Mouse (Mus musculus) urinary bladder, postnatal 14 days (tissue): Measurements from ENCODE around the gene BC024978.

Experiments used
- DNase-seq: peaks from one replicate; pipeline ENCODE4 v3.0.0; 2021; ENCODE audit warnings: low spot score

The BC024978 gene

DNA sequence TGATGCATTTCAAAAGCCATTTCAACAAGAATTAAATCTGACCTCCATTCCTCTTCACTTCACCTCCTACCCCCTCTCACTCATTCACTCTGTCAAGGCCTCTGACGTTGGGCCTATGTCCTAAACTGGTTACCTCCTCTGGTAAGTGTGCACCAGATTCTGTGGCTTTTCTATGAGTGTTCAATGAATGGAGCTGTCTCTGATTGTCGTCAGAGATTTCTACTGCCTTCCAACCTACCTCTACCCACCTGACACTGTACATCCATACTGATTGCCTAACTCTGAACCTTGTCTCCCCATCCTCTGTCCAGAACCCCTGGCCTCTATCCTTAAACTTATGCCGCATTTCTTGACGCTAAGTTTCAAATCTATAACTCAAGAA is 17.6 kb upstream of the BC024978 start:
- DNase-seq: no peak

DNA sequence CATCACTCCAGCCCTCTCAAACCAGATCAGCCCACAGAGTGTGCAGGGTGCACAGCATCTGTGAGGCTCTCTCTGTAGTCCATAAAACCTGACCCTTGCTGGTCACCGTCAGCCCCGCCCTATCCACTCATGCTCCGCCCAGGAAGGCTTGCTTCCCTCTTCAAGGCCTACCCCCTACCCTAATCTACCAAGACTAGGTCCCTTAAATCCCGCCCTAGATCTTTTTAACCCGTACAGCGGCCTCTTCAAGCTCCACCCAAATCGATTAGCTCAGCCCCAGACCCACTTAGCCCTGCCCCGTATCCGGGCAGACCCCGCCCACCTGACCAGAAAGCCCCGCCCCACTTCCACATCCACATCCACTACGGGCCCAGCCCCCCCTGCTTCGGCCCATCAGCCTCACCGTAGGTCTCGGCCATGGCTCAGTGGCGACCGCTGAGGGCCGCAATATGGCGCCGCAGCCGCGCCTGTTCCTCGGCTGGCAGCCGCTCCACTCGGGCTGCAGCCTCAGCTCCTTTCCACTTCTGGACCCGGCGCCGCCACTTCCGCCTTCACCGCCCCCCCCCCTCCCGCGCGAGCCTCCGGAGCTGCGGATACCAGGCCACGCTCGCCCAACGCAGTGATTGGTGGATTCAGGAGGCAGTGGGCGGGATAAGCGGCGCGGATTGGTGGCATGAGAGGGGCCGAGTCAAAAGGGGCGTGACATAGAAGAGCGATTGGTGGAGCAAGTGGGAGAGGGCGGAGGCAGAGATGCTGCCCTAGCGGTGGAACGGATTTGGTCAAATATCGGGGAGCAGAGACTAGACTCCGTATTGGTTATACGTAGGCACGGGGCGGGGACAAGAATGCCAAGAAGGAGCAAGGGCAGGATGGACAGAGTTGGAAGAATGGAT is 17.0 kb upstream of the BC024978 start, which contains the start of gene Rab4b:
Rab4b (minus strand) TSS at position 573 of the 893 bp plus-strand sequence.
- peak; percentile 100 for DNase-seq

DNA sequence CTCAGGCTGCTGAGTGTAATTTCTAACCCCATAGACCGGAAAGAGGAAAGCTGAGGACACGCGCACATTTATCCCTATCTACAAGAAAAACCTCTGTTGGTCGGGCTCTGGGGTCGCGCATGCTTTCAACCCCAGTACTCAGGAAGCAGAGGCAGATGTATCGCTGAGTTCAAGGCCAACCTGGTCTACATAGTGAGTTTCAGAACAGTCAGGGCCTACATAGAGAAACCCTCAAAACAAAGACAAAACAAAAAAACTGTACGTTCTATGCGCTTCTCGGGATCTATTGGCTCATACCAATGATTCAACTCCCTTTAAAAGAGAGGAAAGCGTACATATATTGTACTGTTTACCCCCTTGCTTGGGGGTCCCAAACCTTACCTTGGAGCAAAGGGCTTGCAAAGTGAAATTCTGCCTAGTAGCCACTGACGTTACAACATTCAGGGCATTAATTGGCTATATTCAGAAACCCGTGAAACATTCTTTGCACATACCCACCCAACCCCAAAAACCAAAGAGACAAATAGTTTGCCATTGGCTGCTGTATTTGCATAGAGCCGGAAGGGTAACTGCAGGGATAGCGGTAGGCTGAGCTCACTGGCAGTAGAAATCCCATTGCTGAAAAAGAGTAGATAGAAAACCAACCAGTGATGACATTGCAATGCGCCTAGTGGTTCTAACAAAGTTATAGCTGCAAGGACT is 16.2 kb upstream of the BC024978 start:
- DNase-seq: no peak

DNA sequence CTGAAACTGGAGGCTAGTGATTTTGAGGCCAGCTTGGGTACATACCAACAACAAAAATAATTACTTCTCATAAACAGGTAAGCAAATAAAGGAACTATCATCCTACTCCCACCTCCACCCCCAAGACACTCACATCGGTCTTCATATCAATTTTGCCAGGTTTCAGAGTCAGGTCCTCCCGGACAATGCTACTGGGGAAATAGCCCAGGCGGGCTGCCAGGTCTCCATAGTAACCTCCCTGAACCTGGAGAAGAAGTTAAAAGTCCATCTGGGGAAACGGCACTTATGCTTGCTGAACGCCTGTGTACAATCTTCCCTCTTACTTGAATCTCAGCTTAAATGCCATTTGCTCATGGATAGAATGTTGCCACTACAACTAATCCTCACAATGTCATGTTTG is 15.5 kb upstream of the BC024978 start:
- no peak for DNase-seq

DNA sequence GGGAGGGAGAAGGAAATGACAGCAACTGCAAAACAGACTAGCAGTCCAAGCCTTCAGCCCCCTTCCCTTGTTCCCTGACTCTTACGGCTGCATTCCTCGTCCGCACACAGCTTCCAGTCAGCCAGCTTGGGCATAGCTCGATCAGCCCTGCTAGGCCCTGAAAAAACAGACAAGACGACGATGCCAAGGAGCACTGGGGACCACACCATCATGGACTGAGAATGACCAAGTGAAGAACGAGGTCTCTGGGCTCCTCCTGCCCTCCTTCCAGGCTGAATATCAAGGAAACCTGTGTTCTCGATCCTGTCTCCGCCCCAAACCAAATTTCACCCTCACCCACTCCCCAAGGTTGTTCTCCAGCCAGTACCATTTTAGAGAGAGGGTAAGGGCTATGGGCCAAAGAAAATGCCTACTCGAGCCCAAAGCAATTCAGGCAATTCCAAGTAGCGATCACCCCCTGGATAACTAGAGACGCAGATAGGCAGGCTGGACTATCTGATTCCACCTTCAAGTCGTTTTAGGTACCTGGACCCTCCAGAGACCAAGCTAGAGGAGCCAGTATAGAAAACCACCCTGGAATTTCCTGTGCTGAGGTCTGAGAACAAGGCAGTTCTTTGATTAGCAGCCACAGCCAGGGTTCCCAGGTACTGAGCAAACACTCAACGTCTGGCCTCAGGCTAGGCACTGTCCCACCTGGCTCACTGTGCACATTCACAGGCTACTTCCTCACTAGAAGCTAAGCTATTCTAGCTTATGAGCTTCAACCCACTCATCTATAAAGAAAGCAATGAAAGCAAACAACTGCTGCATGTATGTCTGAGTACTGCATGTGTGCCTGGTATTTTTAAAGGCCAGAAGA is 14.5 kb upstream of the BC024978 start, which contains the start of the genes Gm21983 and Mia:
Gm21983 (minus strand) TSS at position 250 of the 859 bp plus-strand sequence.
Mia (minus strand) TSS at position 321 of the 859 bp plus-strand sequence.
- no peak for DNase-seq

DNA sequence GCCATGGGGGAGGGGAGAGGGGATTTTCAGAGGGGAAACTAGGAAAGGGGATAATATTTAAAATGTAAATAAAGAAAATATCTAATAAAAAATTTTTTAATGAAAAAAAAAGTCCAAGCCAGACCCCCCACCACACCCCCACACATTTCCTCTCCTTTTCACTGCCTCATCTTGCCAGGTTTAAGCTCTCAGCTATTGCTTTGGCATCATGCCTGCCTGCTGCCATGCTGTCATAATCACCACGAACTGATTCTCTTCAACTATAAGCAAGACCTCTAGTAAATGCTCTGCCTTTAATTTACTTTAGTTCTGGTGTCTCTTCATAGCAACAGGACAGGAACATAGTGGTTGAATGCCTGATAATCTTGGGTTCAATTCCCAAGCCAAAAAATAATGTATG is 13.1 kb upstream of the BC024978 start:
- no peak for DNase-seq

DNA sequence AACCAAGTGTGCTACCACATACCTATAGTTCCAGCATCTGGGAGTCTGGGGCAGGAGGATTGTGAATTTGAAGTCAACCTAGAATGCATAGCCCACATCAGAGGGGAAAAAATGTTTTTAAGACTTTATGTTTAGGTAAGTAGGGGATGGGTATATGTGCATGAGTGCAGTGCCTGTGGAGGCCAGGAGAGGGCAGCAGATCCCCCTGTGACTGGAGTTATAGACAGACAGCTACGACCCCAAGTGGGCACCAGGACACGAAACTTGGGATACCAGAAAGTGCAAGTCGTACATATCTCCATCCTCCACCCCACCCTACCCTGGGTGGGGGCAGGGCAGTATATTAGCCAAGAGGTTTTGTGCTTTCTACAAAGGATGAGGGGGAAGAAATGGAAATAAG is 10.6 kb upstream of the BC024978 start:
- DNase-seq: no peak

DNA sequence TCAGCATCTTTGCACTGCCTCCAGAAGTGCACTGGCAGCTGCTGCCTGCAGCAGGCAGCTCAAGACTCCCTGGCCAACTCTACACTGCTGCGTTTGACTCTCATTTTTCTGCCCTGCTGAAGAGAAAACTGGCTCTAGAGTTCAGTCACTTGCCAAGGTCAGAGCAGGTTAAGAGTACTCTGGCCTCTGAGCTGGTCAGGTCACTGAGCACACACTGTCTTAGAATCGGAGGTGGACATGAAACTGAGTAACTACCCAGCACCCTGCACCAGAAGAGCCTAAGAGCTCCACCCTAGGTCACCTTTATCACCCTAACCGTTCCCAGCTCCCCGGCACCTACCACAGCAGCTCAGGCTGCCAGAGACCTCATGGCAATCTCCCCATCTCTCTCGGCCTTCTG is 9.6 kb upstream of the BC024978 start:
- no peak for DNase-seq

DNA sequence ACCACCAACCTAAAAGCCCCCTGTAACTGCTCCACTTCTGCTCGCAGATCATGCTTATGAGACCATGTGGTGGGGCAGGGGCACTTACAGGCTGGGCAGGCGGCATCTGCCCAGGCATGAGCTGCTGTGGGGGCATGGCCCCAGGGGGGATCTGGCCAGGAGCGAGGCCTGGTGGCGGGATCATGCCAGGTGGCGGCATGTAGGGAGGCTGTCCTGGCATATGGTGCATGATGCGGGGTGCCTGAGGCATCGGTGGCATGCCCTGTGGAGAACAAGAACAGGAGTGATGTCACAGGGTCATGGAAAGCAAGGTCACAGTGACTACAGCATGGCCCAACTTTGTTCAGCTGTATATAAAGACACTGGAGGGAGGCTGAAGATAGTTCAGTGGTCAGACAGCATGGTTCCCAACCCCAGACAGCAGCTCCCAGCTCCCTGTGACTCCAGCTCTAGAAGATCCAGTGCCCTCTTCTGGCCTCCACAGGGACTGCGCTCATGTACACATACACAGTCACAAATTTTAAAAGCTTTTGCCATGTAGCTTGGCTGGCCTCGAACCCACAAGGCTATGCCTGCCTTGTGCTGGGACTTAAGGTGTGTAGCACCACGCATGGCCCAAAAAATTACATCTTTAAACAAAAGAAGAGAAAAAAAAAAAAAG is 6.2 kb upstream of the BC024978 start:
- DNase-seq: no peak

DNA sequence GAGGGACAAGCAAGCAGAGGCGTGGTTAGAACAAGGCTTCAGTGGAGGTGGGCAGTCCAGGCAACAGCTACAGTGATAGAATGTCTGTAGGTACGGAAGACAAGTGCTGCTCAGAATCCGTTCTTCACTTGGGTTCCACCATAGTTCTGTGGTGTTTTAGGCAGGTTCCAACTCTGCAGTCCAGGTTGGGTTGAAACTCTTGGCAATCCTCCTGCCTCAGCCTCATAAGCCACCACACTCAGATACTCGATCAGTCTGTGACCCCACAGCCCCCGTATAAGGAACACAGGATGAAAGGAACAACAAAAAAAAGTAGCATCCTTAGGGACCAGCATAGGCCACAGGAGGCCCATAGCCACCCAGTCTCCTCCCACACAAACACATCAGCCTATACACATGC is 3.1 kb upstream of the BC024978 start:
- DNase-seq: no peak

DNA sequence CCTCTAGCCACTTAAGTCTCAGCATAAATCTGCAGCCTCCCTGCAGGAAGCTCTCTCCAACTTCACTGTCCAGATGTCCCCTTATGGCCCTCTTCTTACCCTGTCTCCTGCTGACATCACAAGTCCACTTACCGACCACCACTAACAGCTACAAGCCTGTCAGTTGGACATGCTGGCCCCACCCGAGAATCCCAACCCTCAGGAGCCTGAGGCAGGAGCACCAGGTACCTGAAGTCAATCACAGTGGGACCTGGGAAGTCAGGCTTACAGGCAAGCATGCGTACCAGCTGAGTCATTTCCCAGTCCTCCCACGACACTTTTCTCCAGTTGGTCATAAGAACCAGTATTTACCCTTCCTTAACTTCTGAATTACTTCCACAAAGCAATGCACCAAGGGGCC is 1.9 kb upstream of the BC024978 start:
- DNase-seq: no peak

DNA sequence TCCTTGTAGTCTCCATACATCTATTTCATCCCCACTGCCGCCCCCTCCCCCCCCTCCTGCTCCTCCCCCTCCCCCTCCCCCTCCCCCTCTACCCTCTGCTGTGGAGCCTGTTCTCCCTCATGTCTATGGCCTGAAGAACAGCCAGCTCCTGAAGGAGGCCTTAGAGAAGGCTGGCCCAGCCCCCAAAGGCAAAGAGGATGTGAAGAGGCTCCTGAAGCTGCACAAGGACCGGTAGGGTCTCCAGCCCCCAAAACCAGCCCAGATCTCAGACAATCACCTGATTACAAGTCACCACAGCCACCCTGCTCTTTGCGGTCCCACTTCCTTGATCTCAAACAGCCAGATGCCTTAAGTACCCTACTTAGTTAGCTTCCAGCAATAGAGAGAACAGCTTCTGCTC is 1.6 kb downstream of the BC024978 start:
- no peak for DNase-seq

DNA sequence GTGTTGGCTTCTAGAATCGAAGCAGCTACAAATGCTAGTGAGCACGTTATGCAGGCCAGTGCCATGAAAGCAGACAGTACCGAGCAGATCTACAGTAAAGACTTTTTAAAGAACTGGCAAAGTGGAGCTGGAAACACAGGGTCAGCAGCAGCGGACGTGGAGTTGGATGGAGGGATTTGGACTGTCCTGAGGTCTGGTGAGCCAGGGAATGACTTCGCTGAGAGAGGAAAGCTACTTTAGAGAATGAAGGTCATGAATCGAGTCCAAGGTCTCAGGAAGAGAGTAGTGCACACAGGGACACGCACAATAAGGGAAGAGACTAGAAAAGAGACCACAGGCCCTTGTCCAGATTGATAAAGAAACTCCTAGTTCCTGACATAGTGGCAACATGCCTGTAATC is 2.1 kb downstream of the BC024978 start:
- DNase-seq: no peak

DNA sequence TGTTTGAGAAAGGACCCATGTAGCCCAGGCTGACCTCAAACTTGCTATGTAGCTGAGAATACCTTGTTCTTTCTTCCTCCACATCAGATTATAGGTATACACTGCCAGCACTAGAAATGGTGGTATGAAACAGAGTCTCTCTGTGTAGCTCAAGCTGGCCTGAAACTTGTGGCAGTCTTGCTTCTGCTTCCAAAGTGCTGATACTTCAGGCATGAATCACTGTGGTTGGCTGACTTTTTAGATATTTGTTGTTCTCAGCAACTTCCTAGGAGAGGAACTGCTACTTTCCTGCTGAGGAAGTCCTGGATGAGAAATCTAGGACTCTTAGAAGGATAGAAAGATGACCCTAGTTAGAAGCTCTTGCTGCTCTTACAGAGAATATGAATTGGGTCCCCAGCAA is 2.8 kb downstream of the BC024978 start:
- no peak for DNase-seq

DNA sequence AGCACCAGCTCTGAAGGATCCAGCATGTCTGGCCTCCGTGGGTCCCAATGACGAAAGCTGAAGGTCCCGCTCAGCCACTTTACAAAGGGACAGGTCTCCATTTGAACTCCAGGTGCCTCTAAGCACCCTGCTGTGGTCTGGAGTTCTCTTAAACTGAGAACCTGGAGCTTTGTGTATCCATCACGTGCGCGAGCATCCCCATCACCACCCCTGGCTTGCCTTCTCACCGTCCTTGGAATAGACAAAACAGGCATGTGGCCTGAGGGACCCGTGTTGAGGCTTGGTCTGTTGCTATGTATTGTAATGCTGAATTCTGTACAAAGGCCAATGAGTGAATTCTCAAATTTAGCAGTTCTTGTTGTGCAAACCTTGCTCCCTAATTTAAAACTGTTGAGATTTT is 3.2 kb downstream of the BC024978 start:
- no peak for DNase-seq

DNA sequence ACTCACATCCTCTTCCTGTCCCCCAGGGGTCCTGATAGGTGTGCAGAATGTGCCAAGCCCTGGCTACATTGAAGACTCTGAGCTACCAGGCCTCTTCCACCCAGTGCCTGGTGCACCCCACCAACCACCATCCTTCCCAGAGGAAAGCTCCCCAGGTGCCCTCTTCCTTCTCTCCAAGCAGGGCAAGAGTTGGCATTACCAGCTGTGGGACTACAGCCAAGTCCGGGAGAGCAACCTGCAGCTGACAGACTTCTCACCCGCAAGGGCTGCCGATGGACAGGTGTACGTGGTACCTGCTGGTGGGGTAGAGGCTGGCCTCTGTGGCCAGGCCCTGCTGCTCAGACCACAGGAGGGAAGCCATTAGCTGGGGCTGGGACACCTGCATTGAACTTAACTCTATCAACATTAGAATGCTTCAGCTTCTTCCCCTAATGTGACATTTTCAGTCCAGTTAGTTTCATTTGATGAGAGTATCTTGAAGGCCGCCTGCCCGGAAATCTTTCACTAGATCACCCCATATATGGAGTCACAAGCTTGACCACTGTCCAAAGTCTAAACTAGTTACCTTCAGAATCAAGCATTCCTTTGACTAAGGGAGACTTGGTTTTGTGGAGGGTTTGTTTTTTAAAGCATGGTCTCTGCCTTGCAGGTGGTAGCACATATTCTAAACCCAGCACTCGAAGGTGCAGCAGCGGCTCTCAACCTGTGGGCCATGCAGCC is 8.3 kb downstream of the BC024978 start:
- no peak for DNase-seq

DNA sequence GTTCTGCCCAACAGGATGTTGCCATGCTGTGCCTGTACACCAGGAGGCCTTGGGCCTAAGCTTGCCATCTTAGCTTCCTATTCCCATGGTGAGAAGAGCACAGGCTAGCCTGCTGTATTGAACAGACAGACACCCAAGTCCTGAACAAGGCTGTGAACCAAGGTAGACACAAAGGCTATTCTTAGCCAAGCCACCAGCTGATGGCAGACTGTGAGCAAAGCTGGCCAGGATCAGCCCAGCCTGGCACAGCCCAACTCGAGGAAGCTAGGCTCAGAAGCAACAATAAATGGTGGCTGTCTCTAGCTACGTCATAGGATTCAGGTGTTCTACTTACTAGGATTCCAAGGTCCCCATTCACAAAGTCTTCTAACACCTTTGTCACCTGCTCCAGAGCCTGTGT is 17.0 kb downstream of the BC024978 start:
- no peak for DNase-seq

DNA sequence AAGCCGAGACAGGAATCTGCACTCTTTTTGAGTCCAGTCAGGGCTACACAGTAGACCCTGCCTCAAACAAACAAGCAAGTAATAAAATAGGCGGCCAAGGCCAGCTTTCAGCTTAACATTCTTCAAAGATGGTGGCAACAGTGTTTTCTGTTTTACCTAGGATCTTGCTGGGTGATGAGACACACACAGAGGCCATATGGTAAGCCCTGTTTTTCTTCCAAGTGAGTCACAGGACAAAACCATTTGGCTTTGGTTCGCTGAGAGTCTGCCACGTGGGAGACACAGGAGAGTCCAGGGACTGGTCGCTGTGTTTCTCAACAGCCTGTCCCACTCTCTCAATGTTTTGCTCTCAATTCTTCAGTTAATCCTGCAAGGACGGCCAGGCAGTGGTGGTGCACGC is 23.0 kb downstream of the BC024978 start:
- no peak for DNase-seq

DNA sequence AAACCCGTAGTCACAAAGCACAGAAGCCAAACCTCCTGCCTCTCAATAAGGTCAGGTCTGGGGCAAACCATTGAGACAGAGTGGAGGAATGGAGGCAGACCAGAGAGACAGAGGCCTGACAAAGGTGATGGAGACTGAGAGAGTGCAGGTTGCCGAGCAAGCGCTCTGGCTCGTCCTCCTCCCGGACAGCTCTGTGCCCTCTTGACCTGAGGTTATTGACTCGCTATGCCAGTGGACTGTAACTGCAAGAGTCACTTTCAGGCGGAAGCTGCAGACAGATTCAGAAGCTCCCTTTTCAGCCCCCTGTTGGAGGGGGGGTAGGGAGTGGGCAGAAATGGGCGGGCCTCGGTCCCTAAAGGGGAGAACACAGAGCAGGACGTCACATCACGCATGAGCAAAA is 24.4 kb downstream of the BC024978 start:
- no peak for DNase-seq

DNA sequence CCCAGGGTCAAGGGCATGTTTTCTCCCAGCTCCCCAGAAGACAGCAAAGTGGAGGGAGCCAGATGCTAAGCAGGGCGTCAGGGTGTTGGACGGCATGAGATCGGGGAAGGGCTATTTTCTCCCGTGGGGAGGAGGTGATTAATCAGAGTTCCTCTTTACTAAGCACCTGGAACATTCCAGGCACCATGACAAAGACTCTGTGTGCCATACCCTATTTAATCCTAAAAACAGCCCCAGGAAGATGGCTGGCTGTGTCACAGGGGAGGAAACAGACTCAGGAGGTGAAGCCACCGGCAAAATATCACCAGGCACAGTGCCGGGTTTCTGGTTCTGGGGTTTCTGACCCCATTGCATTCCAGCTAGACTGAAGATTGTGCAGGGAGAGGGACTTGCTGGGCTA is 26.4 kb downstream of the BC024978 start:
- no peak for DNase-seq

DNA sequence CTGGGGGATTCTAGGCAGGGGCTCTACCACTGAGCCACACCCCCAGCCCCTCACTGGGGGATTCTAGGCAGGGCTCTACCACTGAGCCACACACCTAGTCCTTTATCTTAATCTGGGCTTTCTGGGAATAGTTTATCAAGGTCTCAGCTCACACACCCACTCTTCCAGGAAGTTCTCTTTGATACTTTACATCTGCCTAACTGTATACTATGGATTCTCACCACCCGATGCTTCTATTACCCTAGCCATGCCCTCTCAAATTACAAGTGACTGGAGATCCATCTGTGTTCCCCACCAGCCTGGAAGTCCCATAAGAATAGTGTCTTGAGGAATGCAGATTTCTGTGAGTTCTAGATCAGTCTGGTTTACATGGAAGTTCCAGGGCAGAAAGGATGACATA is 27.0 kb downstream of the BC024978 start:
- DNase-seq: no peak
